In the genomic region with DNA sequence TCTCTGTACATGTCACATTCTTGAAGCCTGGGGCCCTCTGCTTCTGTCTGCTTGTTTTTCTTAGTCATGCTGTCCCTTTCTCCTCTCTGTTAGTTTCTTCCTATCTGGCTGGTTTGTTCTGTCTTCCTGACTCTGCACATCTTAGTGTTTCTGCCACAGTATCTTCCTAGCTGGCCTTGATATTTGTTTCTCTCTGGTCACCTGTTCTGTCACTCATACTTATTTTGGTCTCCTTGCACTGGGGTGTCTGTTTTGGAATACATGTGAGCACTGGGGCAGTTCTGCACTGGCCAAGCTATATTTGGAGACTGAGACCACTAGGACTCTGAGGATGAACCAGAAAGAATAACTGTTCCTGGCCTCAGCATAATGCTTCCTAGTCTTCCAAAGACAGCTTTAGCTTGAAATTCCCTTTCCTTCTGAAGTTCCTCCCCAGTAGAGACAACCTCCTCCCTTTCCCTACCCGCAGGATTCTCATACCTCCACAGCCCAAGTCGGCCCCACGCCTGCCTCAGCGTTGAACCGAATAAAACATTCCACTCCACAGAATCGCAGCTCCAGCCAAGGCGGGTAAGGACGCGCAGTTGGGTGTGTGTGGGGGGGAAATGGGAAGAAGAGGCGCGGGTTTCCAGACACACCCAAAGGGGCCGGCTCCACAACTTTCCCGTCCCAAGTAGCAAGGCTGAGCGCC, we compare ENCODE assay signal across 8 mouse cellular contexts. TPM values are rescaled to one million over a fixed set of nuclear protein-coding genes. Genes with fewer than 3 reads are reported as not detected.
DNase-seq lines count a peak whose midpoint lies in the region; ATAC-seq and TF ChIP-seq lines count a peak whose summit lies in the region.

No protein-coding gene starts in this region.

- no peak for TF ChIP-seq CTCF in gastrocnemius, adult 2 months (IDR thresholded peaks at IDR 0.05)
- TF ChIP-seq CTCF in thymus, adult 2 months (IDR thresholded peaks at IDR 0.05; ENCODE audit: borderline replicate concordance, control insufficient read depth, extremely low read depth, insufficient read depth, low read length, poor library complexity), result no peak
- TF ChIP-seq CTCF in stomach, postnatal 0 days (IDR thresholded peaks at IDR 0.05; ENCODE audit: low read depth), result no peak

- no peak for TF ChIP-seq EP300 in stomach, postnatal 0 days (optimal IDR thresholded peaks at IDR 0.05)

- 0 out of 2 replicates have a peak, but pooled peaks have one; percentile 29 for ATAC-seq in liver, embryonic 11.5 days (replicated peaks; ENCODE audit: low FRiP score)
- no peak for ATAC-seq in stomach, postnatal 0 days (ENCODE audit: low FRiP score, low TSS enrichment)

- peak overlapping the region; percentile 87 for H3K4me2 ChIP-seq in liver, embryonic 11.5 days
- peak overlapping the region; percentile 60 for H3K4me2 ChIP-seq in stomach, postnatal 0 days (replicated peaks; ENCODE audit: low read depth)

- 0% methylated on average over 14 of the region's 14 CpGs for WGBS in thymus, adult 2 months
- WGBS in liver, embryonic 11.5 days, result 15% methylated on average over 14 of the region's 14 CpGs
- WGBS in stomach, postnatal 0 days, result 12% methylated on average over 14 of the region's 14 CpGs

- peak overlapping the region; percentile 96 for H3K27ac ChIP-seq in gastrocnemius, adult 2 months
- peak overlapping the region; percentile 93 for H3K27ac ChIP-seq in thymus, adult 2 months (ENCODE audit: control insufficient read depth, insufficient read depth, low read length)
- H3K27ac ChIP-seq in liver, embryonic 11.5 days (ENCODE audit: low read depth, low read length), result peak overlapping the region; percentile 93
- H3K27ac ChIP-seq in stomach, postnatal 0 days (replicated peaks), result peak overlapping the region; percentile 76

- H3K9me3 ChIP-seq in liver, embryonic 11.5 days (ENCODE audit: control insufficient read depth, low read length), result no peaks in the 10 kb centered on the region
- H3K9me3 ChIP-seq in stomach, postnatal 0 days (ENCODE audit: control insufficient read depth, low read length), result no peaks in the 10 kb centered on the region

- no peak for DNase-seq in gastrocnemius, adult 2 months
- no peak for DNase-seq in gastrocnemius, postnatal 25 days
- DNase-seq in thymus, adult 2 months, result no peak
- no peak for DNase-seq in thymus, postnatal 14 days
- no peak for DNase-seq in liver, embryonic 11.5 days (ENCODE audit: low spot score)
- no peak for DNase-seq in stomach, postnatal 0 days (ENCODE audit: low spot score)
- DNase-seq in testis, postnatal 10 days (ENCODE audit: low spot score), result no peak
- DNase-seq in thymus, postnatal 36 days, result no peak

- intact Hi-C loops in gastrocnemius, adult 2 months (cut with DNase I), result no loop called here

- H3K27me3 ChIP-seq in thymus, adult 2 months (ENCODE audit: control insufficient read depth, insufficient read depth, low read length), result no peaks in the 10 kb centered on the region
- H3K27me3 ChIP-seq in liver, embryonic 11.5 days (replicated peaks; ENCODE audit: control insufficient read depth, insufficient read depth, low read length), result no peaks in the 10 kb centered on the region
- no peaks in the 10 kb centered on the region for H3K27me3 ChIP-seq in stomach, postnatal 0 days (ENCODE audit: control insufficient read depth, insufficient read depth, low read length)

- no peaks in the 10 kb centered on the region for H3K36me3 ChIP-seq in thymus, adult 2 months (ENCODE audit: control insufficient read depth, insufficient read depth, low read length)
- H3K36me3 ChIP-seq in liver, embryonic 11.5 days (ENCODE audit: control insufficient read depth, insufficient read depth, low read length), result no peaks in the 10 kb centered on the region
- H3K36me3 ChIP-seq in stomach, postnatal 0 days (ENCODE audit: control insufficient read depth, insufficient read depth, low read length), result no peaks in the 10 kb centered on the region

- peaks cover 10% of the 10 kb centered on the region for H3K4me1 ChIP-seq in thymus, adult 2 months (replicated peaks; ENCODE audit: control insufficient read depth, insufficient read depth, low read length)
- 0 out of 2 replicates have a peak, but pooled peaks cover 3% of the 10 kb centered on the region for H3K4me1 ChIP-seq in liver, embryonic 11.5 days (replicated peaks; ENCODE audit: control insufficient read depth, insufficient read depth, low read length)
- no peaks in the 10 kb centered on the region for H3K4me1 ChIP-seq in stomach, postnatal 0 days (replicated peaks; ENCODE audit: control insufficient read depth, insufficient read depth)

- H3K9ac ChIP-seq in liver, embryonic 11.5 days (ENCODE audit: low read depth, low read length), result peak overlapping the region; percentile 66
- peak overlapping the region; percentile 43; the same call in 1 of the 2 replicates for H3K9ac ChIP-seq in stomach, postnatal 0 days (ENCODE audit: low read length)

- TF ChIP-seq POLR2A in thymus, adult 2 months (IDR thresholded peaks at IDR 0.05; ENCODE audit: control insufficient read depth, extremely low read depth, insufficient read depth, low read length, poor library complexity), result no peak

- H3K4me3 ChIP-seq in gastrocnemius, adult 2 months, result peak overlapping the region; percentile 86
- H3K4me3 ChIP-seq in thymus, adult 2 months (ENCODE audit: control insufficient read depth, insufficient read depth, low read length), result peak overlapping the region; percentile 97
- H3K4me3 ChIP-seq in liver, embryonic 11.5 days (ENCODE audit: low read depth, low read length), result peak overlapping the region; percentile 71
- H3K4me3 ChIP-seq in stomach, postnatal 0 days (ENCODE audit: low read depth, low read length), result peak overlapping the region; percentile 52

RNA-seq across cellular contexts. Expression of a gene that starts 0.5 kb away (rescaled TPM):
- 10 to 100 TPM; 48.5 to 48.7 TPM for total RNA-seq in gastrocnemius, adult 2 months (2021)
- 10 to 100 TPM; 40.4 to 43.5 TPM for total RNA-seq in gastrocnemius, postnatal 25 days (2021)
- polyA plus RNA-seq in thymus, adult 2 months (2012; rRNA removed), result 94.6 and 111 TPM in 2 replicates
- 48.5 and 49.8 TPM in 2 replicates for polyA plus RNA-seq in liver, embryonic 11.5 days (2014; fragmentation: Nextera tagmentation; extraction: Ambion mirVana)
- 59.5 and 71.1 TPM in 2 replicates for polyA plus RNA-seq in stomach, postnatal 0 days (2015; fragmentation: Nextera tagmentation; extraction: Ambion mirVana)

RNA-seq across cellular contexts. Expression of a gene that starts 1.0 kb away (rescaled TPM):
- 100 to 1,000 TPM in 1 of 2 experiments, 10 to 100 TPM in 1; 98.0 to 105 TPM for total RNA-seq in gastrocnemius, adult 2 months (2021)
- total RNA-seq in gastrocnemius, postnatal 25 days (2021), result 10 to 100 TPM; 90.3 to 95.9 TPM
- 10.3 and 15.0 TPM in 2 replicates for polyA plus RNA-seq in thymus, adult 2 months (2012; rRNA removed)
- 12.1 and 15.3 TPM in 2 replicates for polyA plus RNA-seq in liver, embryonic 11.5 days (2014; fragmentation: Nextera tagmentation; extraction: Ambion mirVana)
- polyA plus RNA-seq in stomach, postnatal 0 days (2015; fragmentation: Nextera tagmentation; extraction: Ambion mirVana), result 15.6 and 15.8 TPM in 2 replicates

RNA-seq across cellular contexts. Expression of a gene that starts 10.6 kb away (rescaled TPM):
- 100 to 1,000 TPM; 165 to 212 TPM for total RNA-seq in gastrocnemius, adult 2 months (2021)
- 100 to 1,000 TPM; 164 to 171 TPM for total RNA-seq in gastrocnemius, postnatal 25 days (2021)
- 1,443 and 1,552 TPM in 2 replicates for polyA plus RNA-seq in thymus, adult 2 months (2012; rRNA removed)
- 887 and 939 TPM in 2 replicates for polyA plus RNA-seq in liver, embryonic 11.5 days (2014; fragmentation: Nextera tagmentation; extraction: Ambion mirVana)
- polyA plus RNA-seq in stomach, postnatal 0 days (2015; fragmentation: Nextera tagmentation; extraction: Ambion mirVana), result 762 and 787 TPM in 2 replicates

RNA-seq across cellular contexts. Expression of a gene that starts 15.7 kb away (rescaled TPM):
- total RNA-seq in gastrocnemius, adult 2 months (2021), result 10 to 100 TPM; 77.8 to 95.1 TPM
- total RNA-seq in gastrocnemius, postnatal 25 days (2021), result 10 to 100 TPM; 70.9 to 94.0 TPM
- polyA plus RNA-seq in thymus, adult 2 months (2012; rRNA removed), result 289 and 373 TPM in 2 replicates
- polyA plus RNA-seq in liver, embryonic 11.5 days (2014; fragmentation: Nextera tagmentation; extraction: Ambion mirVana), result 90.5 and 103 TPM in 2 replicates
- polyA plus RNA-seq in stomach, postnatal 0 days (2015; fragmentation: Nextera tagmentation; extraction: Ambion mirVana), result 106 and 107 TPM in 2 replicates

RNA-seq across cellular contexts. Expression of a gene that starts 23.6 kb away (rescaled TPM):
- 10 to 100 TPM; 30.6 to 36.0 TPM for total RNA-seq in gastrocnemius, adult 2 months (2021)
- 10 to 100 TPM; 28.2 to 42.7 TPM for total RNA-seq in gastrocnemius, postnatal 25 days (2021)
- polyA plus RNA-seq in thymus, adult 2 months (2012; rRNA removed), result 370 and 445 TPM in 2 replicates
- 112 and 122 TPM in 2 replicates for polyA plus RNA-seq in liver, embryonic 11.5 days (2014; fragmentation: Nextera tagmentation; extraction: Ambion mirVana)
- 75.8 and 79.3 TPM in 2 replicates for polyA plus RNA-seq in stomach, postnatal 0 days (2015; fragmentation: Nextera tagmentation; extraction: Ambion mirVana)
